ENCODE assay signal across 21 mouse cellular contexts in genomic region chr11:63948371-63948770, GRCm38 (mm10).
"Had no signal": no experiment of that assay in that cellular context is flagged by ENCODE, and none has a peak within 500 bp of the region (broad histone marks: within the 10 kb centered on the region; RNA-seq: fewer than 3 reads in every experiment).

No protein-coding gene starts in this region.

- DNase-seq: kidney, adult 18-20 months; kidney, adult 9 months; kidney, postnatal 14 days; kidney, postnatal 4 days; liver; lung, adult 2 months; midbrain, embryonic 14.5 days; right cerebral cortex, adult 18-20 months; right cerebral cortex, postnatal 14 days; right cerebral cortex, postnatal 4 days; thymus, adult 2 months; thymus, postnatal 14 days; thymus, postnatal 4 days had no signal

- H3K36me3 ChIP-seq: limb, embryonic 10.5 days; limb, embryonic 13.5 days; liver, embryonic 12.5 days; liver, embryonic 15.5 days; midbrain, embryonic 10.5 days had no signal

- H3K4me3 ChIP-seq: limb, embryonic 10.5 days; limb, embryonic 13.5 days; liver, embryonic 12.5 days; liver, embryonic 15.5 days; megakaryocyte, embryonic 14.5 days; midbrain, embryonic 10.5 days had no signal

- H3K27ac ChIP-seq: limb, embryonic 10.5 days; limb, embryonic 13.5 days; liver, embryonic 12.5 days; liver, embryonic 15.5 days; midbrain, embryonic 10.5 days; stomach, postnatal 0 days had no signal

- H3K9me3 ChIP-seq: limb, embryonic 10.5 days; limb, embryonic 13.5 days; liver, embryonic 12.5 days; liver, embryonic 15.5 days; midbrain, embryonic 10.5 days had no signal

- ATAC-seq: intestine, embryonic 16.5 days; liver, embryonic 12.5 days had no signal
